Mouse (Mus musculus) E14TG2a.4 (cell line): ENCODE measurements around the gene Slc12a7.

Experiments used
- H3K27me3 ChIP-seq: 2 replicates; pipeline ENCODE4 v1.6.1; 2014; ENCODE audit warnings: low read length, control low read depth; ENCODE audit not compliant: insufficient read depth
- H3K36me3 ChIP-seq: 2 replicates; pipeline ENCODE4 v1.6.1; 2014; ENCODE audit warnings: low read length, control low read depth; ENCODE audit not compliant: insufficient read depth
- H3K4me1 ChIP-seq: replicated peaks from 2 replicates; pipeline ENCODE4 v1.6.1; 2014; ENCODE audit warnings: low read depth, low read length, control low read depth
- H3K4me3 ChIP-seq: replicated peaks from 2 replicates; pipeline ENCODE4 v1.5.1; 2014; ENCODE audit warnings: mild to moderate bottlenecking, low read length
- H3K9me3 ChIP-seq: 2 replicates; pipeline ENCODE4 v1.6.1; 2014; ENCODE audit warnings: low read length, control low read depth
- CTCF ChIP-seq: conservative IDR thresholded peaks from 2 replicates; pipeline ENCODE4 v1.5.1; 2014; ENCODE audit warnings: low read length
- NANOG ChIP-seq: IDR thresholded peaks from 2 replicates; pipeline ENCODE4 v1.6.1; 2014; ENCODE audit warnings: borderline replicate concordance, low read length, mixed read lengths
- POU5F1 ChIP-seq: IDR thresholded peaks from 2 replicates; pipeline ENCODE4 v1.6.1; 2014; ENCODE audit warnings: low read length, borderline replicate concordance

Slc12a7 gene

GRCm38 (mm10) chr13:73760126-73760525 lies 27.2 kb downstream of the Slc12a7 start:
- H3K27me3 ChIP-seq: no peaks in the 10 kb centered on the region

GRCm38 (mm10) chr13:73762938-73763337 lies 30.0 kb downstream of the Slc12a7 start:
- Histone ChIP-seq H3K27me3 (no peaks in the 10 kb centered on the region), H3K9me3 (no peaks in the 10 kb centered on the region), H3K4me3 (peak overlapping the region; percentile 92), H3K36me3 (peaks cover 31% of the 10 kb centered on the region), H3K4me1 (peaks cover 78% of the 10 kb centered on the region)
- no peak for TF ChIP-seq POU5F1
- no peak for TF ChIP-seq CTCF
- TF ChIP-seq NANOG: no peak

More at GRCm38 (mm10) chr13:73760126-73760525, 27.2 kb downstream of the Slc12a7 start:
- peaks cover 59% of the 10 kb centered on the region for H3K4me1 ChIP-seq
- peaks cover 4% of the 10 kb centered on the region; the same call in 1 of the 2 replicates for H3K36me3 ChIP-seq
- H3K9me3 ChIP-seq: no peaks in the 10 kb centered on the region
- H3K4me3 ChIP-seq: no peak overlapping the region
- TF ChIP-seq POU5F1: no peak
- no peak for TF ChIP-seq NANOG
- TF ChIP-seq CTCF: no peak

- peaks cover 83% of the 10 kb centered on the region for H3K4me1 ChIP-seq
- no peaks in the 10 kb centered on the region for H3K27me3 ChIP-seq
- H3K36me3 ChIP-seq: peaks cover 38% of the 10 kb centered on the region
- peak overlapping the region; percentile 92 for H3K4me3 ChIP-seq
- no peaks in the 10 kb centered on the region for H3K9me3 ChIP-seq
- TF ChIP-seq CTCF (no peak), POU5F1 (no peak), NANOG (no peak)
Observed at GRCm38 (mm10) chr13:73763439-73764255, 30.8 kb downstream of the Slc12a7 start.

- Histone ChIP-seq H3K36me3 (peaks cover 45% of the 10 kb centered on the region), H3K27me3 (no peaks in the 10 kb centered on the region), H3K4me3 (peak overlapping the region; percentile 92), H3K9me3 (no peaks in the 10 kb centered on the region), H3K4me1 (peaks cover 83% of the 10 kb centered on the region)
- no peak for TF ChIP-seq POU5F1
- TF ChIP-seq CTCF: no peak
- no peak for TF ChIP-seq NANOG
Observed at GRCm38 (mm10) chr13:73764256-73764775, 31.4 kb downstream of the Slc12a7 start.

- Histone ChIP-seq H3K27me3 (no peaks in the 10 kb centered on the region), H3K36me3 (peaks cover 55% of the 10 kb centered on the region), H3K4me3 (peak overlapping the region; percentile 92), H3K4me1 (peaks cover 85% of the 10 kb centered on the region), H3K9me3 (no peaks in the 10 kb centered on the region)
- TF ChIP-seq CTCF: no peak
- no peak for TF ChIP-seq POU5F1
- TF ChIP-seq NANOG: no peak
Observed at GRCm38 (mm10) chr13:73765393-73765792, 32.5 kb downstream of the Slc12a7 start.

GRCm38 (mm10) chr13:73767224-73767623 lies 34.3 kb downstream of the Slc12a7 start:
- peaks cover 92% of the 10 kb centered on the region for H3K4me1 ChIP-seq
- H3K27me3 ChIP-seq: no peaks in the 10 kb centered on the region
- TF ChIP-seq POU5F1 (no peak), NANOG (no peak), CTCF (no peak)
- no peaks in the 10 kb centered on the region for H3K9me3 ChIP-seq
- peak overlapping the region; percentile 55; the same call in 1 of the 2 replicates for H3K4me3 ChIP-seq
- peaks cover 73% of the 10 kb centered on the region for H3K36me3 ChIP-seq

GRCm38 (mm10) chr13:73767754-73768153 lies 34.9 kb downstream of the Slc12a7 start:
- Histone ChIP-seq H3K4me1 (peaks cover 92% of the 10 kb centered on the region), H3K9me3 (no peaks in the 10 kb centered on the region), H3K27me3 (no peaks in the 10 kb centered on the region), H3K36me3 (peaks cover 78% of the 10 kb centered on the region), H3K4me3 (peak overlapping the region; percentile 55)
- TF ChIP-seq CTCF (no peak), NANOG (no peak), POU5F1 (no peak)

GRCm38 (mm10) chr13:73768311-73768710 lies 35.4 kb downstream of the Slc12a7 start:
- Histone ChIP-seq H3K4me3 (peak overlapping the region; percentile 55), H3K36me3 (peaks cover 83% of the 10 kb centered on the region), H3K27me3 (no peaks in the 10 kb centered on the region), H3K9me3 (no peaks in the 10 kb centered on the region), H3K4me1 (peaks cover 93% of the 10 kb centered on the region)
- TF ChIP-seq NANOG (no peak), POU5F1 (no peak), CTCF (no peak)
